Mouse (Mus musculus): Measurements from ENCODE around the gene Ten1.

The Ten1 gene

GRCm38 (mm10) chr11:116196866-116197583 lies 1.6 kb upstream of the Ten1 start:
- DNase-seq (ENCODE audit: low spot score) = no peak

GRCm38 (mm10) chr11:116197584-116197906 lies 1.1 kb upstream of the Ten1 start:
- no peak for DNase-seq (ENCODE audit: low spot score)

- DNase-seq (ENCODE audit: low spot score) = no peak
Measured at GRCm38 (mm10) chr11:116198132-116198531, 523 bp upstream of the Ten1 start.

- DNase-seq (ENCODE audit: low spot score) = no peak
Measured at GRCm38 (mm10) chr11:116201151-116201550, 2.5 kb downstream of the Ten1 start.

GRCm38 (mm10) chr11:116203150-116203549 lies 4.5 kb downstream of the Ten1 start:
- DNase-seq (ENCODE audit: low spot score) = no peak

GRCm38 (mm10) chr11:116206678-116207077 lies 8.0 kb downstream of the Ten1 start:
- DNase-seq (ENCODE audit: low spot score) = no peak

- no peak for DNase-seq (ENCODE audit: low spot score)
Measured at GRCm38 (mm10) chr11:116208660-116209059, 10.0 kb downstream of the Ten1 start.

- DNase-seq (ENCODE audit: low spot score) = no peak
Measured at GRCm38 (mm10) chr11:116209257-116209656, 10.6 kb downstream of the Ten1 start.

GRCm38 (mm10) chr11:116210696-116211095 lies 12.0 kb downstream of the Ten1 start:
- DNase-seq (ENCODE audit: low spot score) = no peak

- DNase-seq (ENCODE audit: low spot score) = no peak
Measured at GRCm38 (mm10) chr11:116212847-116213246, 14.2 kb downstream of the Ten1 start.

- DNase-seq (ENCODE audit: low spot score) = no peak
Measured at GRCm38 (mm10) chr11:116213877-116214510, 15.3 kb downstream of the Ten1 start.

- DNase-seq (ENCODE audit: low spot score) = no peak
Measured at GRCm38 (mm10) chr11:116215181-116215580, 16.5 kb downstream of the Ten1 start.

GRCm38 (mm10) chr11:116215991-116216390 lies 17.3 kb downstream of the Ten1 start:
- DNase-seq (ENCODE audit: low spot score) = no peak

GRCm38 (mm10) chr11:116216549-116216948 lies 17.9 kb downstream of the Ten1 start:
- no peak for DNase-seq (ENCODE audit: low spot score)

- no peak for DNase-seq (ENCODE audit: low spot score)
Measured at GRCm38 (mm10) chr11:116218263-116218662, 19.6 kb downstream of the Ten1 start.

- no peak for DNase-seq (ENCODE audit: low spot score)
Measured at GRCm38 (mm10) chr11:116218737-116219400, 20.2 kb downstream of the Ten1 start.

GRCm38 (mm10) chr11:116219885-116220284 lies 21.2 kb downstream of the Ten1 start:
- peak; percentile 47 for DNase-seq (ENCODE audit: low spot score)

- DNase-seq (ENCODE audit: low spot score) = no peak
Measured at GRCm38 (mm10) chr11:116221931-116222739, 23.5 kb downstream of the Ten1 start.

- no peak for DNase-seq (ENCODE audit: low spot score)
Measured at GRCm38 (mm10) chr11:116222740-116223059, 24.0 kb downstream of the Ten1 start.

- peak; percentile 74 for DNase-seq (ENCODE audit: low spot score)
Measured at GRCm38 (mm10) chr11:116226414-116226813, 27.8 kb downstream of the Ten1 start.

GRCm38 (mm10) chr11:116228699-116229098 lies 30.0 kb downstream of the Ten1 start:
- no peak for DNase-seq (ENCODE audit: low spot score)

GRCm38 (mm10) chr11:116232427-116232826 lies 33.8 kb downstream of the Ten1 start:
- DNase-seq (ENCODE audit: low spot score) = no peak

GRCm38 (mm10) chr11:116234901-116235300 lies 36.2 kb downstream of the Ten1 start:
- DNase-seq (ENCODE audit: low spot score) = no peak

Data from T-cell, adult 2 months (primary cell).